Mouse (Mus musculus) left cerebral cortex, postnatal 10 days (tissue): ENCODE data around the gene Phactr1. TPM values are rescaled to one million over a fixed set of nuclear protein-coding genes. Genes with fewer than 3 reads are reported as not detected.

Experiments used
- DNase-seq, 2 experiments: peaks; one replicate each; pipeline ENCODE4 v3.0.0; 2021 to 2022; ENCODE audit warnings: low spot score in 2 of 2, mixed read lengths in 1 of 2; ENCODE audit errors: extremely low spot score in 1 of 2
- intact Hi-C: fragments of 180-260 bp; cut with DNase I; formaldehyde crosslinking; loops from one replicate; pipeline ENCODE4 v1.15.1; 2025
- total RNA-seq, 2 experiments: library from RNA; stranded (reverse); gene quantifications; 2 replicates each; pipeline ENCODE4 v1.2.3; 2021

Gene Phactr1
- total RNA-seq, 2 experiments from 2014 or later = 384 to 390 TPM

- no peak for DNase-seq
- intact Hi-C loops = loop anchor here (5.0 kb wide), 2 partner anchors 121 to 216 kb away; partner anchors contain the start of genes Gfod1 and Nol7
These were observed 500.7 kb downstream of the Phactr1 start for GRCm38 (mm10) chr13:43181104-43181503.

- intact Hi-C loops = loop anchor here (5.0 kb wide), 2 partner anchors 120 to 215 kb away; partner anchors contain the start of genes Gfod1 and Nol7
- DNase-seq = peak; percentile 85 to 86
These were observed 502.2 kb downstream of the Phactr1 start for GRCm38 (mm10) chr13:43182465-43183201.

- intact Hi-C loops = loop anchor here (5.0 kb wide), 2 partner anchors 119 to 214 kb away; partner anchors contain the start of genes Gfod1 and Nol7
- DNase-seq = no peak
These were observed 503.0 kb downstream of the Phactr1 start for GRCm38 (mm10) chr13:43183248-43184055.

GRCm38 (mm10) chr13:43187736-43188135 lies 507.3 kb downstream of the Phactr1 start:
- intact Hi-C loops = loop anchor here (5.0 kb wide), 1 partner anchor 45 kb away; no protein-coding TSS in a partner anchor
- no peak for DNase-seq
